Mouse (Mus musculus): ENCODE measurements around the gene Olfr1098. TPM values are rescaled to one million over a fixed set of nuclear protein-coding genes. Genes with fewer than 3 reads are reported as not detected.

Olfr1098 gene
- total RNA-seq (2015): not detected in 2 replicates
- not detected in 2 replicates for total RNA-seq (2017)

GRCm38 (mm10) chr2:86924445-86924844 lies at the start of gene Olfr1098:
Gene Olfr1098, minus strand, starts transcription at chr2:86924545.
- ATAC-seq (ENCODE audit: poor library complexity, severe bottlenecking): no peak

DNA sequence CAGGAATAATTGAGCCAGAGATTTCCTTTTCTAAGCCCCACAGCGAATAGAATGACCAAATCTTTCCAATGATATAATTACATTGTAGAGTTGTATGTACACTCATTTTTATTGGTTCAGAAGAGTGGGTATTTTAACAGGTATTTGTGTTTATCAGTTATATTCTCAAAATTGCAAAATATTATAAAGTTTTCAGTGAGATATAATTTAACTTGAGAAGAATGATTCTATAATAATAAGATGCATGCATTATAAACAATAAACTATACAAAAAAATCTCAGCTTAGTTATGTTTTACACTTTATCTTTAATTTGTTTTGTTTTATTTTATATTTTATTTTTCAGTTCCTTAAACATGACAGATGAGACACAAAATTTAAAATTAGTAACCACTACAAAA lies 36.2 kb upstream of the Olfr1098 start, which contains the start of gene Olfr1099:
Olfr1099 (minus strand) TSS at position 101 of the 400 bp plus-strand sequence.
- no peak for ATAC-seq (ENCODE audit: poor library complexity, severe bottlenecking)

GRCm38 (mm10) chr2:86926557-86926956 lies 2.2 kb upstream of the Olfr1098 start:
- no peak for ATAC-seq (ENCODE audit: poor library complexity, severe bottlenecking)

- ATAC-seq (ENCODE audit: poor library complexity, severe bottlenecking): no peak
Measured at GRCm38 (mm10) chr2:86905647-86906046, 18.7 kb downstream of the Olfr1098 start.

GRCm38 (mm10) chr2:86892116-86892515 lies 32.2 kb downstream of the Olfr1098 start, which contains the start of gene Olfr1097:
Gene Olfr1097, minus strand, starts transcription at chr2:86892216.
- no peak for ATAC-seq (ENCODE audit: poor library complexity, severe bottlenecking)

DNA sequence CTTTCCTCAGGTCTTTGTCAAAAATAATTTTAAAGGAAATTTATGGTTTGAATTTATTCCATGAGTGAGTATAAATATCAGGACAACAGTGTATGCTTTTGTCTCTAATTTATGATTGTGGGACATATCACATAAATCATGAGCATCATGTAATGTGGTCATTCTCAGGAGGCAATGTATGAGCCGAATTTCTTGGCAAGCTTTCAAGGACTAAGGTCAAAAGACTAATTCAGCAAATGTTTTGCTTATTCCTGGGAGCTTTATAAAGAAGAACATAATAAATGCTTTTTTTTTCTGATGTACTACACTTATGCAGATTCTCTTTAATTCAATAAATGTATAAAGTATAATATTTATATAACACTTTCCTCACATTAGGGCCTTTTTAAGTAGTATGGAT lies 49.6 kb downstream of the Olfr1098 start, which contains the start of gene Gm13723:
Gm13723 (minus strand) TSS at position 101 of the 400 bp plus-strand sequence.
- ATAC-seq (ENCODE audit: poor library complexity, severe bottlenecking): no peak

Other genes with a start within 250 kb of the Olfr1098 start
- not detected in 2 replicates for gene Olfr1086, start 244.5 kb downstream of the Olfr1098 start, total RNA-seq (2015)
- not detected in 2 replicates for gene Olfr1086, start 244.5 kb downstream of the Olfr1098 start, total RNA-seq (2017)
- not detected in 2 replicates for gene Olfr1087, start 226.2 kb downstream of the Olfr1098 start, total RNA-seq (2015)
- not detected in 2 replicates for gene Olfr1087, start 226.2 kb downstream of the Olfr1098 start, total RNA-seq (2017)
- gene Olfr1089, start 190.8 kb downstream of the Olfr1098 start, total RNA-seq (2015): not detected in 2 replicates
- not detected in 2 replicates for gene Olfr1089, start 190.8 kb downstream of the Olfr1098 start, total RNA-seq (2017)
- gene Olfr1090, start 165.6 kb downstream of the Olfr1098 start, total RNA-seq (2015): not detected in 2 replicates
- not detected in 2 replicates for gene Olfr1090, start 165.6 kb downstream of the Olfr1098 start, total RNA-seq (2017)
- gene Olfr1093, start 142.1 kb downstream of the Olfr1098 start, total RNA-seq (2015): not detected in 2 replicates
- gene Olfr1093, start 142.1 kb downstream of the Olfr1098 start, total RNA-seq (2017): not detected in 2 replicates
- not detected in 2 replicates for gene Olfr141, start 114.5 kb downstream of the Olfr1098 start, total RNA-seq (2015)
- not detected in 2 replicates for gene Olfr141, start 114.5 kb downstream of the Olfr1098 start, total RNA-seq (2017)
- gene Olfr1094, start 99.9 kb downstream of the Olfr1098 start, total RNA-seq (2015): not detected in 2 replicates
- gene Olfr1094, start 99.9 kb downstream of the Olfr1098 start, total RNA-seq (2017): not detected in 2 replicates
- gene Olfr1095, start 72.8 kb downstream of the Olfr1098 start, total RNA-seq (2015): not detected in 2 replicates
- gene Olfr1095, start 72.8 kb downstream of the Olfr1098 start, total RNA-seq (2017): not detected in 2 replicates
- gene Gm13723, start 49.7 kb downstream of the Olfr1098 start, total RNA-seq (2015): not detected in 2 replicates
- not detected in 2 replicates for gene Gm13723, start 49.7 kb downstream of the Olfr1098 start, total RNA-seq (2017)
- not detected in 2 replicates for gene Olfr1097, start 32.3 kb downstream of the Olfr1098 start, total RNA-seq (2015)
- gene Olfr1097, start 32.3 kb downstream of the Olfr1098 start, total RNA-seq (2017): not detected in 2 replicates
- gene Olfr1099, start 36.1 kb upstream of the Olfr1098 start, total RNA-seq (2015): not detected in 2 replicates
- gene Olfr1099, start 36.1 kb upstream of the Olfr1098 start, total RNA-seq (2017): not detected in 2 replicates
- not detected in 2 replicates for gene Olfr1100, start 55.4 kb upstream of the Olfr1098 start, total RNA-seq (2015)
- not detected in 2 replicates for gene Olfr1100, start 55.4 kb upstream of the Olfr1098 start, total RNA-seq (2017)
- not detected in 2 replicates for gene Olfr1101, start 66.7 kb upstream of the Olfr1098 start, total RNA-seq (2015)
- gene Olfr1101, start 66.7 kb upstream of the Olfr1098 start, total RNA-seq (2017): not detected in 2 replicates
- not detected in 2 replicates for gene Olfr1102, start 73.9 kb upstream of the Olfr1098 start, total RNA-seq (2015)
- not detected in 2 replicates for gene Olfr1102, start 73.9 kb upstream of the Olfr1098 start, total RNA-seq (2017)
- not detected in 2 replicates for gene Olfr1104, start 102.5 kb upstream of the Olfr1098 start, total RNA-seq (2015)
- gene Olfr1104, start 102.5 kb upstream of the Olfr1098 start, total RNA-seq (2017): not detected in 2 replicates
- not detected in 2 replicates for gene Olfr1105, start 112.0 kb upstream of the Olfr1098 start, total RNA-seq (2015)
- not detected in 2 replicates for gene Olfr1105, start 112.0 kb upstream of the Olfr1098 start, total RNA-seq (2017)
- gene Olfr1106, start 127.7 kb upstream of the Olfr1098 start, total RNA-seq (2015): not detected in 2 replicates
- gene Olfr1106, start 127.7 kb upstream of the Olfr1098 start, total RNA-seq (2017): not detected in 2 replicates
- not detected in 2 replicates for gene Olfr1107, start 151.3 kb upstream of the Olfr1098 start, total RNA-seq (2015)
- not detected in 2 replicates for gene Olfr1107, start 151.3 kb upstream of the Olfr1098 start, total RNA-seq (2017)
- not detected in 2 replicates for gene Olfr1109, start 171.5 kb upstream of the Olfr1098 start, total RNA-seq (2015)
- gene Olfr1109, start 171.5 kb upstream of the Olfr1098 start, total RNA-seq (2017): not detected in 2 replicates
- not detected in 2 replicates for gene Olfr259, start 190.0 kb upstream of the Olfr1098 start, total RNA-seq (2015)
- gene Olfr259, start 190.0 kb upstream of the Olfr1098 start, total RNA-seq (2017): not detected in 2 replicates
- not detected in 2 replicates for gene Olfr1110, start 215.8 kb upstream of the Olfr1098 start, total RNA-seq (2015)
- gene Olfr1110, start 215.8 kb upstream of the Olfr1098 start, total RNA-seq (2017): not detected in 2 replicates
- not detected in 2 replicates for gene Olfr1111, start 228.1 kb upstream of the Olfr1098 start, total RNA-seq (2015)
- not detected in 2 replicates for gene Olfr1111, start 228.1 kb upstream of the Olfr1098 start, total RNA-seq (2017)